Mouse (Mus musculus): ENCODE measurements at regions not wholly inside any gene's neighbourhood (a gene's known extent, or its start where the extent isn't known, plus 50 kb on each side); places are given as distances from the start of the nearest gene placed in this dataset.

- no peak for DNase-seq (ENCODE audit: low read depth, low spot score)
- no peak overlapping the region for H3K27ac ChIP-seq (ENCODE audit: control insufficient read depth, low read depth, low read length)
- H3K4me1 ChIP-seq (ENCODE audit: control insufficient read depth in 1 of 2, insufficient read depth in 2 of 2, low read length in 2 of 2): no peaks in the 10 kb centered on the region
- H3K4me3 ChIP-seq (ENCODE audit: control insufficient read depth in 1 of 2, insufficient read depth in 1 of 2, low read depth in 2 of 2, low read length in 2 of 2): no peak overlapping the region
- no peak overlapping the region for H3K9ac ChIP-seq (ENCODE audit: control insufficient read depth, low read depth, low read length, poor library complexity, severe bottlenecking)
- H3K9me3 ChIP-seq (replicated peaks; ENCODE audit: insufficient read depth, low read length): no peaks in the 10 kb centered on the region
- H3K27me3 ChIP-seq (ENCODE audit: control insufficient read depth in 1 of 2, insufficient read depth in 2 of 2, low read length in 2 of 2): no peaks in the 10 kb centered on the region
- no peaks in the 10 kb centered on the region for H3K79me2 ChIP-seq (ENCODE audit: control insufficient read depth, insufficient read depth, low read length, poor library complexity)
- no peaks in the 10 kb centered on the region for H3K36me3 ChIP-seq (ENCODE audit: control insufficient read depth in 1 of 2, insufficient read depth in 2 of 2, low read length in 2 of 2)
- no peak for TF ChIP-seq MAX (IDR thresholded peaks at IDR 0.05; ENCODE audit: low read length)
- no peak for TF ChIP-seq MYC (IDR thresholded peaks at IDR 0.05; ENCODE audit: low read depth, low read length)
- no peak for TF ChIP-seq CHD2 (IDR thresholded peaks at IDR 0.05; ENCODE audit: low read length)
- no peak for TF ChIP-seq POLR2A (IDR thresholded peaks at IDR 0.05; ENCODE audit: control insufficient read depth in 1 of 2, insufficient read depth in 1 of 2, low read depth in 1 of 2, low read length in 2 of 2, poor library complexity in 1 of 2)
Measured at GRCm38 (mm10) chr14:99609003-99609402, 310.5 kb downstream of the Klf5 start.

DNA sequence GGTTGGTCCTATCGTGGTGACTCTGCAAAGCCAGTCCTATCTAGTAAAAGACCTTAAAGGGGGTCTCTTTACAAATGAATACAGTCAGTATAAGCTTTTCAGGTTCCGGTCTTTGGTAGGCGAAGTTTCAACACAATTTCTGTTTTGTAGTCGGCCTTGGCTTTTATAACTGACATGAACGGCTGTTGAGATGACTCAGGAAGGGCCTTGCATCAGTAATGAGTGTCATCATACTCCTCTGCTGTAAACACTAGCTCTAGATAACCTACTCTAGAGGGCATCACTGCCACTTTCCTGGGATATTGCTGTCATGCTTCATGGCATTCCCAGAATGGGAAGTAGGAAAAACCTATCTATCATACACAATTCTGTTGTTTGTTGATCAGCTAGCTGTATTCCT, 312.9 kb downstream of the Klf5 start:
- Histone ChIP-seq H3K36me3 (ENCODE audit: control insufficient read depth in 1 of 2, insufficient read depth in 2 of 2, low read length in 2 of 2) (peaks cover 0 to under 1% of the 10 kb centered on the region in 2 experiments; a peak in 2 of 4 replicates), H3K4me1 (ENCODE audit: control insufficient read depth in 1 of 2, insufficient read depth in 2 of 2, low read length in 2 of 2) (peaks cover under 1% of the 10 kb centered on the region in 2 experiments; a peak in 1 of 4 replicates), H3K4me3 (ENCODE audit: control insufficient read depth in 1 of 2, insufficient read depth in 1 of 2, low read depth in 2 of 2, low read length in 2 of 2) (no peak overlapping the region), H3K79me2 (ENCODE audit: control insufficient read depth, insufficient read depth, low read length, poor library complexity) (no peaks in the 10 kb centered on the region), H3K27me3 (ENCODE audit: control insufficient read depth in 1 of 2, insufficient read depth in 2 of 2, low read length in 2 of 2) (no peaks in the 10 kb centered on the region), H3K27ac (ENCODE audit: control insufficient read depth, low read depth, low read length) (no peak overlapping the region), H3K9ac (ENCODE audit: control insufficient read depth, low read depth, low read length, poor library complexity, severe bottlenecking) (no peak overlapping the region), H3K9me3 (replicated peaks; ENCODE audit: insufficient read depth, low read length) (no peaks in the 10 kb centered on the region)
- TF ChIP-seq ZKSCAN1 (IDR thresholded peaks at IDR 0.05; ENCODE audit: low read depth, low read length) (no peak), E2F4 (IDR thresholded peaks at IDR 0.05; ENCODE audit: borderline replicate concordance, low read depth, low read length) (no peak), MEF2A (IDR thresholded peaks at IDR 0.05; ENCODE audit: extremely low read depth, insufficient replicate concordance, low read depth, low read length, poor library complexity, severe bottlenecking) (no peak), BHLHE40 (IDR thresholded peaks at IDR 0.05; ENCODE audit: borderline replicate concordance, low read depth, low read length) (no peak), MYB (IDR thresholded peaks at IDR 0.05; ENCODE audit: low read depth, low read length) (no peak), TBP (IDR thresholded peaks at IDR 0.05; ENCODE audit: low read depth, low read length) (no peak), EP300 (IDR thresholded peaks at IDR 0.05; ENCODE audit: low read depth in 1 of 2, low read length in 2 of 2) (no peak)
- DNase-seq (ENCODE audit: low read depth, low spot score): no peak

DNA sequence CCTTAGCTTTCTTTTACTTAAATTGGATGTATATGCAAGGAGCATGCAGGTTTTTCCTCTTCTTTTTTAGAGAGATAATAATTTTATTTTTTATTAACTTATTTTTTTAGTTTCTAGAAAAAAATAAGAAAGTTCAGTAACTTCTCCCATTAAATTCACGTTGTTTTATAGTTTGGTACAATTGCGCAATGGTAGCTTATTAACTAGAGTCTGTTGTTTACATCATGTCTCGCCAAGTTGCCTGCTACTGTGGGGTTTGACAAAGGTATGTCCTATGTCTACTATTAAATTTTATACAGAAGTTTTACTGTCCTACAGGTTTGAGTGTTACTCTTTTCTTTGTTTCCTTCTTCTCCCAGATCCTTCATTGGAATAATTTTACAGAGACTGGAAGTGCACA, 313.6 kb downstream of the Klf5 start:
- H3K4me1 ChIP-seq (ENCODE audit: control insufficient read depth in 1 of 2, insufficient read depth in 2 of 2, low read length in 2 of 2): peaks cover 4 to 7% of the 10 kb centered on the region in 2 experiments; a peak in 3 of 4 replicates
- no peaks in the 10 kb centered on the region for H3K27me3 ChIP-seq (ENCODE audit: control insufficient read depth in 1 of 2, insufficient read depth in 2 of 2, low read length in 2 of 2)
- H3K9me3 ChIP-seq (replicated peaks; ENCODE audit: insufficient read depth, low read length): no peaks in the 10 kb centered on the region
- no peak overlapping the region for H3K9ac ChIP-seq (ENCODE audit: control insufficient read depth, low read depth, low read length, poor library complexity, severe bottlenecking)
- TF ChIP-seq JUND (IDR thresholded peaks at IDR 0.05; ENCODE audit: low read depth, low read length): no peak
- H3K27ac ChIP-seq (ENCODE audit: control insufficient read depth, low read depth, low read length): no peak overlapping the region
- DNase-seq (ENCODE audit: low read depth, low spot score): no peak
- no peaks in the 10 kb centered on the region for H3K79me2 ChIP-seq (ENCODE audit: control insufficient read depth, insufficient read depth, low read length, poor library complexity)
- H3K4me3 ChIP-seq (ENCODE audit: control insufficient read depth in 1 of 2, insufficient read depth in 1 of 2, low read depth in 2 of 2, low read length in 2 of 2): no peak overlapping the region
- peaks cover 0 to 7% of the 10 kb centered on the region in 2 experiments; a peak in 2 of 4 replicates for H3K36me3 ChIP-seq (ENCODE audit: control insufficient read depth in 1 of 2, insufficient read depth in 2 of 2, low read length in 2 of 2)
